Mouse (Mus musculus) bone marrow macrophage, adult 2 months (primary cell): ENCODE results near the gene Cfap100. TPM values are rescaled to one million over a fixed set of nuclear protein-coding genes. Genes with fewer than 3 reads are reported as not detected.

ENCODE experiments used
- H3K27ac ChIP-seq: 2 replicates; pipeline ENCODE4 v1.5.1; 2012; ENCODE audit warnings: low read depth, low read length; ENCODE audit not compliant: insufficient read depth
- H3K4me1 ChIP-seq: 2 replicates; pipeline ENCODE4 v1.6.1; 2012; ENCODE audit warnings: low read length; ENCODE audit not compliant: control insufficient read depth, insufficient read depth
- H3K4me3 ChIP-seq: 2 replicates; pipeline ENCODE4 v1.5.1; 2012; ENCODE audit warnings: mild to moderate bottlenecking, low read length, moderate library complexity; ENCODE audit not compliant: insufficient read depth
- CTCF ChIP-seq: IDR thresholded peaks from 2 replicates; pipeline ENCODE4 v1.5.1; 2012; ENCODE audit warnings: low read depth, mild to moderate bottlenecking, low read length, moderate library complexity
- POLR2A ChIP-seq: IDR thresholded peaks from 2 replicates; pipeline ENCODE4 v1.6.1; 2012; ENCODE audit warnings: mild to moderate bottlenecking, low read depth, low read length, borderline replicate concordance
- polyA plus RNA-seq: library from polyadenylated mRNA; stranded (reverse); fragments of >200 nt; gene quantifications from 2 replicates; pipeline ENCODE4 v1.2.4, GENCODE M21; 2012; ENCODE audit not compliant: missing spikeins, insufficient read depth, insufficient read length

Cfap100 gene
- polyA plus RNA-seq, 1 experiment = not detected

- Histone ChIP-seq H3K4me1 (peaks cover 9% of the 10 kb centered on the region), H3K27ac (no peak overlapping the region), H3K4me3 (no peak overlapping the region)
- no peak for TF ChIP-seq CTCF
- no peak for TF ChIP-seq POLR2A
Observed at GRCm38 (mm10) chr6:90397291-90397690, 31.3 kb downstream of the Cfap100 start.

- H3K27ac ChIP-seq = no peak overlapping the region
- H3K4me3 ChIP-seq = no peak overlapping the region
- TF ChIP-seq CTCF (no peak), POLR2A (no peak)
- peaks cover 9% of the 10 kb centered on the region for H3K4me1 ChIP-seq
Observed at GRCm38 (mm10) chr6:90395751-90396150, 32.8 kb downstream of the Cfap100 start.

GRCm38 (mm10) chr6:90393948-90394347 is 34.6 kb downstream of the Cfap100 start:
- H3K27ac ChIP-seq = no peak overlapping the region

GRCm38 (mm10) chr6:90390629-90391028 is 38.0 kb downstream of the Cfap100 start:
- Histone ChIP-seq H3K4me1 (peaks cover 3% of the 10 kb centered on the region), H3K4me3 (no peak overlapping the region), H3K27ac (no peak overlapping the region)
- no peak for TF ChIP-seq POLR2A
- TF ChIP-seq CTCF = no peak

More at GRCm38 (mm10) chr6:90393948-90394347, 34.6 kb downstream of the Cfap100 start:
- no peak overlapping the region for H3K4me3 ChIP-seq
- peaks cover 9% of the 10 kb centered on the region for H3K4me1 ChIP-seq
- TF ChIP-seq POLR2A (no peak), CTCF (no peak)

- Histone ChIP-seq H3K27ac (no peak overlapping the region), H3K4me3 (no peak overlapping the region), H3K4me1 (peaks cover 5% of the 10 kb centered on the region)
- no peak for TF ChIP-seq POLR2A
- no peak for TF ChIP-seq CTCF
Observed at GRCm38 (mm10) chr6:90381465-90381864, 47.1 kb downstream of the Cfap100 start.

GRCm38 (mm10) chr6:90377708-90378107 is 50.9 kb downstream of the Cfap100 start:
- Histone ChIP-seq H3K27ac (no peak overlapping the region), H3K4me3 (no peak overlapping the region), H3K4me1 (peaks cover 5% of the 10 kb centered on the region)
- TF ChIP-seq POLR2A (no peak), CTCF (no peak)

GRCm38 (mm10) chr6:90374647-90375046 is 54.0 kb downstream of the Cfap100 start:
- Histone ChIP-seq H3K4me1 (peaks cover 16% of the 10 kb centered on the region), H3K27ac (no peak overlapping the region), H3K4me3 (no peak overlapping the region)
- no peak for TF ChIP-seq POLR2A
- no peak for TF ChIP-seq CTCF

- H3K4me1 ChIP-seq = peaks cover 15% of the 10 kb centered on the region
- no peak for TF ChIP-seq CTCF
- TF ChIP-seq POLR2A = no peak
- peak overlapping the region; percentile 89 for H3K4me3 ChIP-seq
- H3K27ac ChIP-seq = peak overlapping the region; percentile 49
Observed at GRCm38 (mm10) chr6:90369725-90370553, 58.7 kb downstream of the Cfap100 start.

- Histone ChIP-seq H3K4me3 (peak within 1 kb of the TSS; percentile 89), H3K4me1 (peaks cover 15% of the 10 kb centered on the region), H3K27ac (peak within 1 kb of the TSS; percentile 49)
- peak; percentile 36; the same call in 1 of the 2 replicates for TF ChIP-seq POLR2A
- TF ChIP-seq CTCF = no peak
Observed at GRCm38 (mm10) chr6:90368976-90369724, 59.4 kb downstream of the Cfap100 start, which contains the start of gene Zxdc. Gene Zxdc (plus strand): TSS chr6:90369492.

GRCm38 (mm10) chr6:90363301-90363700 is 65.3 kb downstream of the Cfap100 start:
- Histone ChIP-seq H3K27ac (no peak overlapping the region), H3K4me3 (no peak overlapping the region), H3K4me1 (peaks cover 12% of the 10 kb centered on the region)
- TF ChIP-seq POLR2A (no peak), CTCF (no peak)
